Mouse (Mus musculus) MEL (cell line): ENCODE results near the gene Dapk2.

Experiments
- CHD2 ChIP-seq: IDR thresholded peaks from 2 replicates; pipeline ENCODE4 v1.6.1; 2011; ENCODE audit warnings: low read length, improper control_type of control experiment
- CTCF ChIP-seq, 3 experiments: IDR thresholded peaks in 2 of 3; conservative IDR thresholded peaks in 1 of 3; 2 replicates each; pipeline ENCODE4 v1.5.1; 2011 to 2012; ENCODE audit warnings: low read length in 3 of 3, low read depth in 2 of 3, mild to moderate bottlenecking in 2 of 3, improper control_type of control experiment in 1 of 3, inconsistent platforms in 1 of 3, mixed read lengths in 1 of 3, moderate library complexity in 1 of 3; ENCODE audit not compliant: control insufficient read depth in 1 of 3, insufficient read depth in 1 of 3, poor library complexity in 1 of 3, severe bottlenecking in 1 of 3
- E2F4 ChIP-seq: IDR thresholded peaks from 2 replicates; pipeline ENCODE4 v1.6.1; 2011; ENCODE audit warnings: low read depth, low read length, improper control_type of control experiment, borderline replicate concordance
- EP300 ChIP-seq, 2 experiments: IDR thresholded peaks; 2 replicates each; pipeline ENCODE4 v1.6.1; 2011; ENCODE audit warnings: improper control_type of control experiment in 2 of 2, low read length in 2 of 2, low read depth in 1 of 2, mild to moderate bottlenecking in 1 of 2
- GATA1 ChIP-seq: IDR thresholded peaks from 2 replicates; pipeline ENCODE4 v1.6.1; 2011; ENCODE audit warnings: low read depth, low read length, improper control_type of control experiment
- JUND ChIP-seq: IDR thresholded peaks from 2 replicates; pipeline ENCODE4 v1.6.1; 2011; ENCODE audit warnings: low read depth, mild to moderate bottlenecking, improper control_type of control experiment, low read length
- MAFK ChIP-seq: IDR thresholded peaks from 2 replicates; pipeline ENCODE4 v1.6.1; 2011; ENCODE audit warnings: low read depth, mild to moderate bottlenecking, low read length, improper control_type of control experiment, borderline replicate concordance
- POLR2A ChIP-seq, 2 experiments: IDR thresholded peaks; 2 replicates each; pipeline ENCODE4 v1.6.1; 2011 to 2012; ENCODE audit warnings: low read length in 2 of 2, mild to moderate bottlenecking in 2 of 2, control low read depth in 1 of 2, improper control_type of control experiment in 1 of 2, low read depth in 1 of 2, moderate library complexity in 1 of 2; ENCODE audit not compliant: control insufficient read depth in 1 of 2, insufficient read depth in 1 of 2, poor library complexity in 1 of 2
- POLR2AphosphoS5 ChIP-seq: IDR thresholded peaks from 2 replicates; pipeline ENCODE4 v1.6.1; 2012; ENCODE audit warnings: low read depth, borderline replicate concordance, mild to moderate bottlenecking, inconsistent platforms, low read length, moderate library complexity, mixed read lengths
- TCF12 ChIP-seq: IDR thresholded peaks from 2 replicates; pipeline ENCODE4 v1.6.1; 2014; ENCODE audit warnings: low read depth, mild to moderate bottlenecking, inconsistent platforms, low read length, improper control_type of control experiment, moderate library complexity
- UBTF ChIP-seq: IDR thresholded peaks from 2 replicates; pipeline ENCODE4 v1.6.1; 2012; ENCODE audit warnings: low read depth, mild to moderate bottlenecking, inconsistent platforms, low read length, improper control_type of control experiment, moderate library complexity, borderline replicate concordance; ENCODE audit not compliant: insufficient read depth
- USF1 ChIP-seq: IDR thresholded peaks from 2 replicates; pipeline ENCODE4 v1.6.1; 2014; ENCODE audit warnings: low read depth, mild to moderate bottlenecking, inconsistent platforms, low read length, improper control_type of control experiment, moderate library complexity
- ZMIZ1 ChIP-seq: IDR thresholded peaks from 2 replicates; pipeline ENCODE4 v1.6.1; 2012; ENCODE audit warnings: low read depth, mild to moderate bottlenecking, inconsistent platforms, low read length, improper control_type of control experiment, moderate library complexity
- ZNF384 ChIP-seq: IDR thresholded peaks from 2 replicates; pipeline ENCODE4 v1.6.1; 2012; ENCODE audit warnings: low read depth, mild to moderate bottlenecking, inconsistent platforms, low read length, improper control_type of control experiment

DNA sequence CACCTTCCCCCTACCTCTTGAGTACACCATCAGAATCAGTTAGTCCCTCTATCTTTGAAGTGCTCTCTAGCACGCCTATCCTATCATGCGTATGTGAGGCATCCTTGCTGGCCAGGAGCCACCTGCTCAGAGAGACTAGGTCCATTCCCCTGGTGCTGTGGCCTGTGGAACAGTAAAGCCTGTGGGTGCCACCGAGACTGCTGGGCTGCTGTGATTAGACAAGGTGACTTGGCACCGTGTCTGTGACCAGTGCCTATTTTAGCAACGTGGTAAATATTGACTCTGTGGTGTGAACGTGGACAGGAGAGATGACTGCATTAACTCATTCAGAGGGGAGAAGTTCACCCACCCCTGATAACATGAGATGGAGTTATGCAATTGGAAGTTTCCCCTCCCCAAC is 21.8 kb downstream of the Dapk2 start:
- TF ChIP-seq ZMIZ1 (no peak), POLR2A (IDR thresholded peaks at IDR 0.05; ENCODE audit: control insufficient read depth in 1 of 2, insufficient read depth in 1 of 2, low read depth in 1 of 2, low read length in 2 of 2, poor library complexity in 1 of 2) (no peak), UBTF (no peak), USF1 (no peak), POLR2AphosphoS5 (no peak), JUND (no peak), TCF12 (peak; percentile 48; the same call in 1 of the 2 replicates), GATA1 (peak; percentile 30; the same call in 1 of the 2 replicates), CTCF (IDR thresholded peaks at IDR 0.05 in 2 of 3, conservative IDR thresholded peaks at IDR 0.05 in 1 of 3; ENCODE audit: control insufficient read depth in 1 of 3, insufficient read depth in 1 of 3, low read depth in 2 of 3, low read length in 3 of 3, poor library complexity in 1 of 3, severe bottlenecking in 1 of 3) (no peak), ZNF384 (no peak), CHD2 (no peak), EP300 (IDR thresholded peaks at IDR 0.05; ENCODE audit: low read depth in 1 of 2, low read length in 2 of 2) (peak; percentile 44 to 66), E2F4 (no peak), MAFK (no peak)
